Mouse (Mus musculus): ENCODE results near the gene Abhd15.

Abhd15 gene

DNA sequence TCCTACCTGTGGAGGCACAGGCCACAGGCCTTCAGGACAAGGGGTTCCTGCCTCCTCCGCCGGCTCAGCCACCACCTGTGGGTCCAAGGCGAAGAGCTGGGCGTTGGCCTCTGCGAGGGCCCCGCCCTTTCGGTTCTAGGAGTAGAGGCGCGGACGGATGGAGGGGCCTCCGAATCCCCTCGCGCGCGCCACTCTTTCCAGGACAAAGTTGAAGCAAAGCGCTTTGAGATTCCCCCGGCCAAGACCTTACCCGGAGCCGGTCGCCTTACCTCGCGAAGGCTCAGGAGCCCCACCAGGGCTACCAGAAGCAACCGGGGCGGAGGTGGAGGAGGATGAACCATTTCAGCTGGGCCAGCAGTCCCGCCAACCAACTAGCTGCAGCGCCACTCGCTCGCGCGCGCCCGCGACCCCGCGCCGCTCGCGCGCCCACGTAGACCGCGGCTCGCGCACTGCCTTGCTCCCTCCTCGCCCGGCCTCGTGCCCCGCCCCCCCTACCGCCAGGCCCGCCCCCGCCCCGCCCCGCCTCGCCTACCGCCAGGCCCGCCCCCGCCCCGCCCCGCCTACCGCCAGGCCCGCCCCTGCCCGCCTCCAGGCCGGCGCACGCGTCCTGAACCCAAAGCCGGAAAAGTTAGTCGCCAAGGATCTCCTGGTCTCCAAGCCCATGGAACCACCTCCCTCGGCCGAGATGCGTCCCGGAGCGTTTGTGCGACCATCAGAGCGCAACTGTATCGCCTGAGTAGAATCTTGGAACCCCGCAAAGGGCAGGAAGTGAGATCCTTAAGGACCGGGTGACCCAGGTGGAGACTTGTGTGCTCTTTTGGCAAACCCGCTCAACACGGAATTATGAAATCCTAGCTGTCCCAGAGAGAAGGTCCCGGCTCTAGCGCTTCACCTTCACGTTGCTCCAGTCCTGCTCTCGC, 1.8 kb upstream of the Abhd15 start:
- DNase-seq (ENCODE audit: low read depth, low spot score) = peak; percentile 94

DNA sequence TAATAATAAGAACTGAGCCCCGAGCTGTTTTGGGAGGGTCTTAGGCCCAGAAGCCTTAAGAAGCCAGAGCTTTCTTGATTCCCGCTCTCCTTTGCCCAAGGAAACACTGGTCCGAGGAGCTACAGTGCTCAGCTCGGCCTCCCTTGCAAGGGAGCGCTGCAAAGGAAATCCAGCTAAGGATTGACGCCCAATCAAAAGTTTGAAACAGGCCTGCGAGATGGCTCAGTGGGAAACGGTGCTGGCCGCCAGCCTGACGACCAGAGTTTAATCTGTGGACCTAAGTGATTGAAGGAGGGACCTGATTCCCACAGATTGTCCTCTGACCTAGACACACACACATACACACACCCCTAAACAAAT, 1.1 kb upstream of the Abhd15 start:
- DNase-seq (ENCODE audit: low read depth, low spot score) = no peak

DNA sequence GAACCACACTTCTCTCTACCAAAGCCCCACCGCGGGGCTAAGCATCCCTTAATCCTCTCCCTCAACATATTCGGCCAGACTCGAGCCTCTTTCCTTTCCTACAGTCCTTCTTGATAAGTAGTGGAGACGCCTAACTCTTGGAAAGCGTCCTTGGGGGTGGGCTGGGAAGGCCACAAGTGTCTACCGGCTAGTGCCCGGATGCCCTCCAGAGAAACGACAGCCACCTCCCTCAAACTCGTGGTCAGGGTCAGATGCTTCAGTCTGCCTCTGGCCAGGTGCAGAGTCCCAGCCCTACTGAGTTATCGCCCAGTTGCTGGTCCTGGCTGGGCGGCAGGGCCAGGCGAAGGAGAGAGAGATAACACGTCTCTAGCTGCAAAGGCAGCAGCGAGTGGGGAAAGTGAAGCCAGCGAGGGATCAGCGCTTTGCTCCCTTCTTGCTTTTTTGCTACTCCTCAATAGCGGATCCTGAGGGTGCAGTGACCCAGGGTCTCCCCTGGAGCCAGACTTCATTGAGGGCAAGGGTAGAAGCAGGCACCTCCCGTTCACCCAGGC, 565 bp upstream of the Abhd15 start:
- DNase-seq (ENCODE audit: low read depth, low spot score) = no peak

DNA sequence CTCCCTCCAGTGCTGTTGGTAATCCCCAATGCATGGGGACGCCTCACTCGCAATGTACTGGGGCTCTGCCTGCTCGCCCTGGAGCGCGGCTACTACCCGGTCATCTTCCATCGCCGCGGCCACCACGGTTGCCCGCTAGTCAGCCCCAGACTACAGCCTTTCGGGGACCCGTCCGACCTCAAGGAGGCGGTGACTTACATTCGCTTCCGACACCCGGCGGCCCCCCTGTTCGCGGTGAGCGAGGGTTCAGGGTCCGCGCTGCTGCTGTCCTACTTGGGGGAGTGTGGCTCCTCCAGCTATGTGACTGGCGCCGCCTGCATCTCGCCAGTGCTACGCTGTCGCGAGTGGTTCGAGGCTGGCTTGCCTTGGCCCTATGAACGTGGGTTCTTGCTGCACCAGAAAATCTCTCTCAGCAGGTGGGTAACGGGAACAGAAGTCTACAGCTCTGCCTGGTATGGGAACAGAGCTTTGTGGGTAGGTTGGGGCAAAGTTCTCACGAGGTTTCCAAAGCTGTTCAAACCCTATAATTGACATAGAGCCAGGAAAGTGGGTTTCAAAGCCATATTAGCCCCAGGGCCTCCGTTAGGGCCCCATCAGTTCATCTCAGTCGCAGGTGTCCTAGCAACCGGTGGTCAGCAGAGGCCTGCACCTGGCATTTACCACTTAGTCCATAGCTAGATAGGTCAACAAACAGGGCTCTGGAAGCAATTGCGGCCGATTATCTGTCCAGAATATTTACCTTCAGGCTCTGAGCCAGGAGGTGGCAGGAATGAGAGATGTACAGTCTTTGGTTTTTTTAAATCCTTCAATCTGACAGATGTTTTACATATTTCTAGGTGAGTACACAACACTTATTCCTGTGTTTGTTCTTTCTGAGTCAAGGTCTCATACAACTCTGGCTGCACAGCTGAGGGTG, 974 bp downstream of the Abhd15 start, which contains the start of gene Trp53i13:
Gene Trp53i13, minus strand, starts transcription at position 344 of the 916 bp plus-strand sequence.
- DNase-seq (ENCODE audit: low read depth, low spot score) = peak; percentile 47

DNA sequence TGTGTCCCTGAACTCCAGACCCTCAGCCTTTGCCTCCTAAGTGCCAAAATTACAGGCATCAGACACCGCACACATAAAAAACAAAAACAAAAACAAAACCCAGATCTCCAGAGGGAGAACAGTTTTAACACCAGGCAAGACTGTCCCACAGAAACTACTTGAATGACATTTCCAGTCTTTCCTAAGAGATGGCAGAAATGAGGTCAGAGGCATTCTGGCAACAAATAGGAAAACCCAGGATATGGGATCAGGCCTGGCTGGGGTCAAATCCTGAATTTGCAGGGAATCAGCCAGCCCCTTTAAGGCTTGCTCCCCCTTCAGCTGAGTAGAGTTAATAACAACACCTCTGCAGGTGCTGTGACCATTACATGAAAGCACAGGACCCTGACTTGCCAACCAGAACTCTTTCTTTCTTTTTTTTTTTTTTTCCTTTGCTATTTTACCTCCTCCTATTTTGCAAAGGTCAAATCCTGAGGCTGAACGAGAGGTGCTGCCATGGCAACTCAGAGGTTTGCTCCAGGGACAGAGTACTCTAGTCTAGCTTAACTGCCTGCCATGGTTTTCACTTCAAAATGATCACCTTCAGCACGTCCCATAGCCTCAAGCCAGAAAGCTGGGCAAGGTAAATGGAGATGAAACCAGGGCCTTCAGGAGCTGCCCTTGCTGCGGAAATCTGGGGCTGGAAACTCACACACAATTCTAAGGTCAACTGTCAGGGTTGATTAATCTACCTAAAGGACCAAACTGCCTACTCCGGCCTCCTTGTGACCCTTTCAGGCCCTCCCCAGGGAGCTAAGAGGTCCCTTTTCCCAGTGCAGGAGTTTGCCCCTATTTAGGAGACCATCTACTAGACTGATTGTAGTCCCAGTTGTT, 1.9 kb downstream of the Abhd15 start:
- no peak for DNase-seq (ENCODE audit: low read depth, low spot score)

DNA sequence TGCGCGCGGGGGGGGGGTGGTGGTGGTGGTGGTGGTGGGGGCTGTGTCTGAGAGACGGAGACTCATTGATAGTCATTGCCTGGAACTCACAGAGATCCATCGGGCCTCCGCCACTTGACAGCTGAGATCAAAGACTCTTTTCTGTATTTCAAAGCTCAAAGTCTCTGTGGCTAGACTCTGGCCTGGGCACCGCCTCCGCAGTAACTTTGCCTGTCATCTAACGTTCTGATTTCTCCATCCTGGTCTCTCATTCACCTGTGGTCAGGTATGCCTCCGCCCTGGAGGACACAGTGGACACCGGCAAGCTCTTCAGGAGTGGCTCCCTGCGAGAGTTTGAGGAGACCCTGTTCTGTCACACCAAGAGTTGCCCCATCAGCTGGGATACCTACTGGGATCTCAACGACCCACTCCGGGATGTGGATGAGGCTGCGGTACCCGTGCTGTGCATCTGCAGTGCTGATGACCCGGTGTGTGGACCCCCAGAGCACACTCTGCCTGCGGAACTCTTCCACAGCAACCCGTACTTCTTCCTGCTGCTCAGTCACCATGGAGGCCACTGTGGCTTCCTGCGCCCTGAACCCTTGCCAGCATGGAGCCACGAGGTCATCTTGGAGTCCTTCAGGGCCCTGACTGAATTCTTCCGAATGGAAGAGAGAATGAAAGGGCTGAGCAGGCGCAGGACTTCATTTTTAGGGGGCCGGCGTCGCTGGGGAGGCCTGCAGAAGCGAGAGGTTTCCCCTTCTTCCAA, 3.3 kb downstream of the Abhd15 start:
- DNase-seq (ENCODE audit: low read depth, low spot score) = no peak

DNA sequence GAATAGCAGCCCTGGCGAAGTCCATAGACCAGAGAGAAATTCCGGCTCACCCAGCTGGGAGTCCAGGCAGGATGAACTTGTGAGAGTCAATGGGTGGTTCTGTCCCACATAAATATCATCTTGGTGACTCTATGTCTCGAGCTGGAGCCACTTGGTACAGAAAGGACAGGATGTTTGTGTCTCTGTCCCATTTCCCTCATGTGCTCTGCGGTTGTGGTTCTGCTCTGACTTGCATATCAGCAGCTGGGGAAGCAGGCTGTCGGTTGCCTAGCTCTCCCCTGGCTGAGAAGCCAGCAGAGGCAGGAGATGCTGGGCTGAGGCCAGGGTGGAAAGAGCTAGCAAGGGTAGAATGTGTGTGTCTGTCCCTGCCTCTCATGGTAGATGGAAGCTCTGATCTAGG, 4.1 kb downstream of the Abhd15 start, which contains the start of gene Gm10392:
Gene Gm10392, minus strand, starts transcription at position 156 of the 400 bp plus-strand sequence.
- DNase-seq (ENCODE audit: low read depth, low spot score) = no peak

DNA sequence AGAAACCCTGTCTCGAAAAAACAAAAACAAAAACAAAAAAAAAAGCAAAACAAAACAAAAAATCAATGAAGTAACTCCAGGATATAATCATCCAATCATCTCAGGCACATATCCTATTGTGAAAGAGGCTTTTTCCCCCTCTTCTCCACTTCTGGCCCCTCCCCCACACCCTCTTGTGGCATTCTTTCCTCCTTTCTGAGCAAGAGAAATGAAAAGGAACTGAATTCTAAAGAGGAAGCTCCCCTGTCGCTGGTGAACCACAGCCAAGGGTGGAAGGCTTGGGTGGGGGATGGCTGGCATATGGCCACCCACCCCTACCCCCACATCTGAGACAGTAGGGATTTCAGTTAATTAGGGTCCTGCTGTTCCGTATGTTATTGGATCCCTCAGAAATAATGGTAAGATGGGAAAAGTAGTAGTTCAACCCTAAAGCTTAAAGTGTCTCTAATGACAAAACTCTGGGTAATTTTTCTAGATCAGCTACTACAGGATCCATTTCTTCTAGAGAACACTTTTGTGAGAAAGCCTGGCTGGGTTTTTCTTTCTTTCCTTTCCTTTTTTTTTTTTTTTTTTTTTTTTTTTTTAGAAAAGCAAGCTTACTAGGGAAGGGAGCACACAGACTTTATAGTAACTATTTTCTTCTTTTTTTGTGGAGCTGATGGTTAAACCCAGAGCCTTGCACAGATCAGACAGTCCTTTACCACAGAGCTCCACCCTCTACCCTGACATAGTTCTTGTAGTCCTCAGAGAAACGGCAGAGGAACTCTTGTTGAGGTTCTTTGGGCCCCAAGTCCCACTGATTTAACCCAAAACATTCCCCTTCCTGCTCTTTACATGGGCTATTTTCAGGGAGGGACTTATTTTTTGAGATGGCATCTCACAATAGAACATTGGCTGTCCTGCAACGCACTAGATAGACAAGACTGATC, 5.9 kb downstream of the Abhd15 start:
- DNase-seq (ENCODE audit: low read depth, low spot score) = no peak

DNA sequence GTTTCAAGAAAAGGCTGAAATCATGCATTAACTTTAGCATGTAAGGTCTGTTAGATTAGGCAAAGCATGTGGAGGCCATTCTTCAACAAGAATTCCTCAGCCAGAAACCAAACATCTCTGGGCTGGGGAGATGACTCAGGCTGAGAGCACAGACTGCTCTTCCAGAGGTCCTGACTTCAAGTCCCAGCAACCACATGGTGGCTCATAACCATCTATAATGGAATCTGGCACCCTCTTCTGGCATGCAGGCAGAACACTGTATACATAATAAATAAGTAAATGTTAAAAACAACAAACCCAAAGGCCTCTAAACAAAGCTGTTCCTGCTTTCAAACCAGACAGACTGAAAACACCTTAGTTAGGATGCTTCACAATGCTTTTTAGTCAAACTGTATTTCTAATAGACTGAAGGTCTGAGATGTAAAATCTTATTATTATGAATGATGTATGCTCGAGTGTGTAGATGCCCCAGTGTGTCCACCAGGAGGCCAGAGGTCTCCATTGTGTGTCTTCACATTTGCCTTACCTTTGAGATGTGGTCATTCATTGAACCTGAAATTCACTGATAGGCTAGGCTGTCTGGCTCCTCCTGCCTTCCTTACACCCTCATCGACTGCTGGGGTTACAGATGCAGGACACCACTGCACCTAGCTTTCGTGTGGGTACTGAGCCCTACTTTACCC, 11.0 kb downstream of the Abhd15 start:
- DNase-seq (ENCODE audit: low read depth, low spot score) = no peak

DNA sequence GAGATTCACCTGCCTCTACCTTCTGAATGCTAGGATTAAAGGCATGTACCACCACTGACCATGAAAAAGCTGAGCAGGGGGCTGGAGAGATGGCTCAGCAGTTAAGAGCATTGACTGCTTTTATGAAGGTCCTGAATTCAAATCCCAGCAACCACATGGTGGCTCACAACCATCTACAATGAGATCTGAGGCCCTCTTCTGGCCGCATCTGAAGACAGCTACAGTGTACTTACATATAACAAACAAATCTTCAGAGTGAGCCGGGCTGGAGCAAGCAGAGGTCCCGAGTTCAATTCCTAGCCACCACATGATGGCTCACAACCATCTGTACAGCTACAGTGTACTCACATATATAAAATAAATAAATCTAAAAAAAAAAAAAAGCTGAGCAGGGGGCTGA, 13.5 kb downstream of the Abhd15 start:
- peak; percentile 36 for DNase-seq (ENCODE audit: low read depth, low spot score)

DNA sequence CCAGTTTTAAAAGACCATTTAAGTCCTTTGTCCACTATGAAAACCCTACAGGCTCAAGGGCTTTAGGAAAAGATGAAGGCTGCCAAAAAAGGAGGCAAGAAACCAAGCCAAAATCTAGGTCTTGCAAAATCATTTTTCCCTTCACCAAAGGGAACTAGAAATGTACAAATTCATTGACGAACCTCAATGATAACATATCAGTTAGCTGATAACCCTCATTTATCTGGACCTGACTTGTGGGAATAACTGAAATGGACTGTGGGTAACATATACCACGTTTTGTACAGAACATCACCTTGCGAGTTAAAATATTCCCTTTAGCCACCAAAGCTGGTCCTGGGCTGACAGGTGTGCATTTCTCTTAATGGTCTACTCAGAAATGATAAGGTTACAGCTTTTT, 14.7 kb downstream of the Abhd15 start:
- no peak for DNase-seq (ENCODE audit: low read depth, low spot score)

DNA sequence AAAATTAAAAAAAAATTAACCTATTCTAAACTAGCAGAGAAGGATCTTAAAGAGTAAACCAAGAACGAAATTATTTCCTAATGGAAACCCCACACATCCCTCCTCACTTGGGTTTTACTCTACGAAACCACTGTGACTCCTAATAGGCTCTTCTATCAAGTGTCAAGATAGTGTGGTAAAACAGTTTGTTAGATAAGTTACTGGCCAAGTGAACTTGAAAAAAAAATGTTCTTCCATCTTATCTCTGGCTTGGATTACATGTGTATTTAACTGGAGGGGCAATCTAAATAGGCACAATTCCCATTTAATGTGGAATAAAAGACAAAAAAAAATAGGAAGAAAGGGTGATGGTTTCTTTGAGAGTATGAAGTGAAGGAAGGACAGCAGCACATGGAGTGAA, 15.9 kb downstream of the Abhd15 start:
- DNase-seq (ENCODE audit: low read depth, low spot score) = no peak

DNA sequence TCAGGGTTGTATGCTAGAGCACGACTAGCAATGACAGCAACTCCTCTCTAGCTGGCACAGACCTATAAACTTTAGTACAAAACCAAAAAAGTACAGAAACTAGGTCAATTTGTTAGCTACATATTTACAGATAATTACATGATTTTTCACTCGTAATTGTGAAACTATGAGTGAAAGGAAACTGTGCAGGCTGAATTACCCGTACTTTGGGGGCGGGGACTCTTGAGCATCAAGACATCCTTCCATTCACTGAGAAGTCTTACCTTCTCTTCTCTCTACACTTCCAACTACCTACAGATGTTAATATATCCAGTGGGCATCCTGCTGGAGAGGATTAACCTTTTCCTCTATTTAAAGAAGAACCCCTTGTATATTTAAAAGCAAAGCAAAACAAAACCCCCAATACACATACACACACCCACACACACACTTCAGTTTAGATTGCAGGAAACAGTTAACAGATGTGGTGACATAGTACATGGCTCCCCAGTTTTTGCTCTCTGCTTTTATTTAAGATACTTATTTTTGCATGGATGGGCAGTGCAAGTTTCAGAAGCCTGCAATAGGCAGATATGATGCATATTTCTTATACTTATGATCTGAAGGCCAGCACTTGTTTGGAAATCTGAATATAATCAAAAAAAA, 17.4 kb downstream of the Abhd15 start:
- DNase-seq (ENCODE audit: low read depth, low spot score) = no peak

DNA sequence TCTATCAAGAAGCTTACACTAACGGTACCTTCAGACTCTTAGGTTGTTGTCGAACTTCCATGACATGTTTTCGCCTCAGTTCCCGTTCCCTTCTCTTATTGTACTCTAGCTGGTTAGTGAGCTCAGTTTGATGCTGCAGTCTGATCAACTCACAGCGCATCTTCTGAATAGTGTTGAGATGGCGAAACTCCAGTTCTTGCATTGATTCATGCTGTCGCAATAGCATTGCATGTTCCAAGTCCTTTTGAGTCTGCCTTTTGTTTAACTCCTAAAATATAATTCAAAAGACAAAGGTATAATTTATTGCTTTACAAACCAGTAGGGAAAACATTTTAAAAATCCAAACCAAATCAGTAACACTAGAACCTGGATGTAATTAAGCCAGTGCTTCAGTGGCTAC, 30.3 kb downstream of the Abhd15 start:
- DNase-seq (ENCODE audit: low read depth, low spot score) = no peak

DNA sequence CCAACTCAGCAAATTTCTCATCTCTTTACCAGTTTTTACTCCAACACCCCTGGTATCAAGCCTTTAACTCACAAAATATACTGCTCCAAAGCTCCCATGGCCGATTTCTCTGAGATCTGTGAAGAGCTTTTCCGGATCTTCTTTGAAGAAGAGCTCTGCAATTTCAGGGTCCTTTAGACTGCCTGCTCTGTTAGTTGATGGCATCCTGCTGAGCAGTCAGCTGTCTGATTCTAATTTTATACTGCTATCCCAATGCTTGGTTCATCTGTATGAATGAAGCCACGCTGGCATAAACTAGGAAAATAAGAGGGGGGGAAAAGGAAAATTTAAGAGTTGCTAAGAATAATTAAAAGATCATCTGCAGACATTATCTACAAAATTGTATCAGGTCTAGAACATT, 70.3 kb downstream of the Abhd15 start:
- no peak for DNase-seq (ENCODE audit: low read depth, low spot score)

Data from ZHBTc4 (cell line).